Mouse (Mus musculus) liver, embryonic 12.5 days (tissue): ENCODE results near the gene Rbm11. TPM values are rescaled to one million over a fixed set of nuclear protein-coding genes. Genes with fewer than 3 reads are reported as not detected.

Experiments used
- ATAC-seq: fragments of 200-750 bp; cut with Nextera tagmentation; 2 replicates; pipeline ENCODE4 v1.8.0; 2017; ENCODE audit warnings: moderate number of reproducible peaks, mild to moderate bottlenecking, moderate library complexity
- H3K27ac ChIP-seq: fragments of 300-500 bp; sonication (generic); 2 replicates; pipeline ENCODE4 v1.5.1; 2016; ENCODE audit warnings: mild to moderate bottlenecking
- H3K27me3 ChIP-seq: fragments of 300-500 bp; sonication (generic); replicated peaks from 2 replicates; pipeline ENCODE4 v1.6.1; 2016; ENCODE audit warnings: mild to moderate bottlenecking, moderate library complexity
- H3K36me3 ChIP-seq: fragments of 300-500 bp; sonication (generic); 2 replicates; pipeline ENCODE4 v1.6.1; 2016; ENCODE audit warnings: mild to moderate bottlenecking, moderate library complexity
- H3K4me1 ChIP-seq: fragments of 300-500 bp; sonication (generic); 2 replicates; pipeline ENCODE4 v1.6.1; 2016
- H3K4me2 ChIP-seq: fragments of 300-500 bp; sonication (generic); 2 replicates; pipeline ENCODE4 v1.6.1; 2016; ENCODE audit warnings: mild to moderate bottlenecking, moderate library complexity
- H3K4me3 ChIP-seq: fragments of 300-500 bp; sonication (generic); 2 replicates; pipeline ENCODE4 v1.5.1; 2016; ENCODE audit warnings: mild to moderate bottlenecking, moderate library complexity
- H3K9ac ChIP-seq: fragments of 300-500 bp; sonication (generic); 2 replicates; pipeline ENCODE4 v1.6.1; 2016; ENCODE audit warnings: mild to moderate bottlenecking, moderate library complexity
- H3K9me3 ChIP-seq: fragments of 300-500 bp; sonication (generic); replicated peaks from 2 replicates; pipeline ENCODE4 v1.6.1; 2016; ENCODE audit warnings: mild to moderate bottlenecking, moderate library complexity
- WGBS: fragments of 180-500 bp; shearing (Covaris S2); methylation state at CpG from one replicate; pipeline ENCODE4 v1.1.7; 2016; ENCODE audit not compliant: insufficient replicate concordance; 5-methylcytosine and 5-hydroxymethylcytosine counted together
- polyA plus RNA-seq: library from polyadenylated mRNA; unstranded; fragments of >200 nt; fragmentation: Nextera tagmentation; extraction: Ambion mirVana; gene quantifications from 2 replicates; pipeline ENCODE4 v1.2.1, GENCODE M21; 2016

Gene Rbm11
- polyA plus RNA-seq = 0.10 and 0.13 TPM in 2 replicates

DNA sequence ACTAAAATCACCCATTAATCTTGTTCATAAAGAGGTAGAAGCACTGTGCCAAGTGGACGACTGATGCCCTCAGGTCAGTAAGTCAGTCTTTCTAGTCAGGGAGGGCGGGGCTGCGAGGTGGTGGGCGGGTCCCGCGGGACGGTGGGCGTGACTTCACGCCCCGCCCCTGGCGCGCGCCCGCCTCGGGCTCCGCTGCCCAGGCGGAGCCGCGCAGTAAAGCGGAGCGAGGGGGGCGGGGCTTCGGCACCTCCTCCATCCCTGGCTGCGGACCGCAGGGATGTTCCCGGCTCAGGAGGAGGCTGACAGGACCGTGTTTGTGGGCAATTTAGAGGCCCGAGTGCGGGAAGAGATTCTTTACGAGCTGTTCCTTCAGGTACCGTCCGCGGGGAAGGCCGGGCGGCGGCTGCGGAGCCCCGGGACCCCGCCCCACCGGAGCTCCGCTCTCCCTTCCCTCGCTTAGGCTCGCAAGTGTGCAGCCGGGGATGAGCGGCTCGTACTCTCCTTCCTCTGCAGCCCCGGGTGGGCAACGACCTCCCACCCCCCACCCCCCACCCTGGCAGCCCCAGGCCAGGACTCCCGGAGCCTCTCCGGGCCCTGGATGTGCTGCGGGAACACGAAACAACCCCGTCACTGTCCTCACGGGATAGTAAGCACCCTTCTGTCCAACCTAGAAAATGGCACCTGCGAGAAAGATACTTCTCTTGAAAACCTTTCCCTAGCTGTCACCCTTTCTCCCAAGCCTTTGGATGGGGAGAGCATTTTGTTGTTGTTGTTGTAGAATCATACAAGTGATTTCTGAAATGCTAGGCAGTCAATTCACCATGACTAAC lies at the start of gene Rbm11:
Gene Rbm11 (plus strand): TSS at position 174 of the 830 bp plus-strand sequence.
- no peaks in the 10 kb centered on the region; the same call in 1 of the 2 replicates for H3K27me3 ChIP-seq
- no peak within 1 kb of the TSS for H3K27ac ChIP-seq
- under 1% methylated on average over 55 of the region's 55 CpGs for WGBS
- peak within 1 kb of the TSS; percentile 69 for H3K4me3 ChIP-seq
- H3K4me1 ChIP-seq = peaks cover 10% of the 10 kb centered on the region
- H3K36me3 ChIP-seq = no peaks in the 10 kb centered on the region
- H3K9me3 ChIP-seq = no peaks in the 10 kb centered on the region
- peak within 1 kb of the TSS; percentile 56 for H3K9ac ChIP-seq
- H3K4me2 ChIP-seq = peak within 1 kb of the TSS; percentile 97
- peak; percentile 94 for ATAC-seq

GRCm38 (mm10) chr16:75545310-75545709 lies 47.3 kb upstream of the Rbm11 start:
- 58% methylated on average over 1 of the region's 1 CpGs for WGBS

DNA sequence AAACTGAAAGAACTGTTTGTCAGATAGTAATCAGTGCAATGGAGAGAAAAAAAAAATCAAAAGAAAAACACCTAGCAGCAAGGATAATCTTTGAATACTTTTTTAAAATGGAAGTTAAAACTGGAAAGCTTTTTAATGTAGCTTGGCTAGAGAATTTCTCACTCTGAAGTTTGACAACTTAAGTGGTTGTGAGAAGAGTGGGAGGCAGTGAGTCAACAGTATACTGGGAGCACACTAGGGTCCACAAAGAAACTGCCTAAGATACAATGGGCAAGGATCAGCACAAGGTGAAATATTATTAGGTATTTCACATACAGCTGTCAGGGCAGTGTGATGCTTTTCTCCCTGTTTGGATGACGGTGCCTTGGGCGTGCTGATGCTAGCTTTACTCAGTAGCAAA lies 29.7 kb upstream of the Rbm11 start:
- Histone ChIP-seq H3K9me3 (no peaks in the 10 kb centered on the region), H3K4me1 (no peaks in the 10 kb centered on the region), H3K36me3 (no peaks in the 10 kb centered on the region), H3K27me3 (no peaks in the 10 kb centered on the region), H3K4me2 (no peak overlapping the region), H3K9ac (no peak overlapping the region), H3K4me3 (no peak overlapping the region), H3K27ac (no peak overlapping the region)
- 81% methylated on average over 2 of the region's 2 CpGs for WGBS
- ATAC-seq = no peak

More at GRCm38 (mm10) chr16:75545310-75545709, 47.3 kb upstream of the Rbm11 start:
- Histone ChIP-seq H3K27me3 (no peaks in the 10 kb centered on the region), H3K36me3 (no peaks in the 10 kb centered on the region), H3K9ac (no peak overlapping the region), H3K9me3 (no peaks in the 10 kb centered on the region), H3K4me1 (no peaks in the 10 kb centered on the region), H3K27ac (no peak overlapping the region), H3K4me3 (no peak overlapping the region), H3K4me2 (no peak overlapping the region)
- no peak for ATAC-seq

- Histone ChIP-seq H3K9ac (no peak overlapping the region), H3K4me2 (no peak overlapping the region), H3K9me3 (no peaks in the 10 kb centered on the region), H3K27me3 (no peaks in the 10 kb centered on the region), H3K36me3 (no peaks in the 10 kb centered on the region), H3K4me3 (no peak overlapping the region), H3K4me1 (no peaks in the 10 kb centered on the region), H3K27ac (no peak overlapping the region)
- ATAC-seq = no peak
- 54% methylated on average over 5 of the region's 5 CpGs for WGBS
Observed at GRCm38 (mm10) chr16:75582279-75582678, 10.4 kb upstream of the Rbm11 start.

GRCm38 (mm10) chr16:75585961-75586360 lies 6.7 kb upstream of the Rbm11 start, which contains the start of gene Lipi:
Gene Lipi (minus strand): TSS chr16:75586061.
- no peak within 1 kb of the TSS for H3K9ac ChIP-seq
- H3K4me3 ChIP-seq = no peak within 1 kb of the TSS
- no peaks in the 10 kb centered on the region for H3K9me3 ChIP-seq
- no peak for ATAC-seq
- H3K36me3 ChIP-seq = no peaks in the 10 kb centered on the region
- H3K4me1 ChIP-seq = no peaks in the 10 kb centered on the region
- H3K27ac ChIP-seq = no peak within 1 kb of the TSS
- 68% methylated on average over 7 of the region's 7 CpGs for WGBS
- no peaks in the 10 kb centered on the region for H3K27me3 ChIP-seq
- no peak within 1 kb of the TSS for H3K4me2 ChIP-seq

- H3K9ac ChIP-seq = no peak overlapping the region
- H3K4me1 ChIP-seq = no peaks in the 10 kb centered on the region
- no peak overlapping the region for H3K4me2 ChIP-seq
- no peak overlapping the region for H3K4me3 ChIP-seq
- 17% methylated on average over 3 of the region's 3 CpGs for WGBS
- no peaks in the 10 kb centered on the region for H3K27me3 ChIP-seq
- H3K36me3 ChIP-seq = no peaks in the 10 kb centered on the region
- no peaks in the 10 kb centered on the region for H3K9me3 ChIP-seq
- ATAC-seq = no peak; the same call in 1 of the 2 replicates
- H3K27ac ChIP-seq = no peak overlapping the region
Observed at GRCm38 (mm10) chr16:75586466-75586865, 6.2 kb upstream of the Rbm11 start.

GRCm38 (mm10) chr16:75593501-75594183 lies 998 bp downstream of the Rbm11 start:
- Histone ChIP-seq H3K36me3 (no peaks in the 10 kb centered on the region), H3K9me3 (no peaks in the 10 kb centered on the region), H3K27ac (no peak overlapping the region), H3K4me3 (peak overlapping the region; percentile 69), H3K4me2 (peak overlapping the region; percentile 97), H3K9ac (peak overlapping the region; percentile 56), H3K27me3 (no peaks in the 10 kb centered on the region; the same call in 1 of the 2 replicates), H3K4me1 (peaks cover 10% of the 10 kb centered on the region)
- 13% methylated on average over 15 of the region's 15 CpGs for WGBS
- no peak for ATAC-seq

GRCm38 (mm10) chr16:75606415-75606814 lies 13.8 kb downstream of the Rbm11 start:
- Histone ChIP-seq H3K4me1 (no peaks in the 10 kb centered on the region), H3K4me3 (no peak overlapping the region), H3K36me3 (no peaks in the 10 kb centered on the region), H3K27me3 (no peaks in the 10 kb centered on the region), H3K9me3 (no peaks in the 10 kb centered on the region), H3K27ac (no peak overlapping the region), H3K9ac (no peak overlapping the region), H3K4me2 (no peak overlapping the region)
- WGBS = 61% methylated on average over 1 of the region's 1 CpGs
- ATAC-seq = no peak

DNA sequence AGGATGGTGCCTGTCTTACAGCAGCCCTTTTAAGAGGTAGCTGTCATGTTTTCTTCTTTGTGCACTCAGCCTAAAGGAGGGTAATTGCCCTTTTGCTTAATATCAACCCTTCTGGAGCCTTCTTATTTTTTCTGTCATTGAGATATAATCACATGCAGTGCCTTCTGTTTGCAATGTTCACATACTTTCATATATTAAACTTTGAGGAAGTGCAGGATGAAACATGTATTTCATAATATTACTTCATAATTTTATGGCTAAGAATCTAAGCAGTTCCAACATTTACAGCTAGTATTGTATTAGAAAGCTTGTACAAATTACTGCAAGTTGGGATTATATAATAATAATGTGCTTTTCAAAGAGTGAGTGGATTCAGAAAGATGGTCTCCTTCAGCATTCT lies 19.9 kb downstream of the Rbm11 start:
- Histone ChIP-seq H3K36me3 (no peaks in the 10 kb centered on the region), H3K9ac (no peak overlapping the region), H3K4me1 (no peaks in the 10 kb centered on the region), H3K4me2 (no peak overlapping the region), H3K4me3 (no peak overlapping the region), H3K27me3 (no peaks in the 10 kb centered on the region), H3K27ac (no peak overlapping the region), H3K9me3 (no peaks in the 10 kb centered on the region)
- ATAC-seq = no peak

- H3K9ac ChIP-seq = no peak overlapping the region
- no peak overlapping the region for H3K4me3 ChIP-seq
- H3K4me1 ChIP-seq = no peaks in the 10 kb centered on the region
- ATAC-seq = no peak
- H3K27me3 ChIP-seq = no peaks in the 10 kb centered on the region
- H3K9me3 ChIP-seq = no peaks in the 10 kb centered on the region
- H3K27ac ChIP-seq = no peak overlapping the region
- no peaks in the 10 kb centered on the region for H3K36me3 ChIP-seq
- no peak overlapping the region for H3K4me2 ChIP-seq
- 70% methylated on average over 2 of the region's 2 CpGs for WGBS
Observed at GRCm38 (mm10) chr16:75617651-75618349, 25.2 kb downstream of the Rbm11 start.

- Histone ChIP-seq H3K4me3 (no peak overlapping the region), H3K4me1 (no peaks in the 10 kb centered on the region), H3K9ac (no peak overlapping the region), H3K27me3 (no peaks in the 10 kb centered on the region), H3K9me3 (no peaks in the 10 kb centered on the region), H3K4me2 (no peak overlapping the region), H3K27ac (no peak overlapping the region), H3K36me3 (no peaks in the 10 kb centered on the region)
- ATAC-seq = no peak
- 63% methylated on average over 2 of the region's 2 CpGs for WGBS
Observed at GRCm38 (mm10) chr16:75627862-75628261, 35.2 kb downstream of the Rbm11 start.
